Mouse (Mus musculus) monocyte, adult 5-6 weeks (primary cell): ENCODE measurements at regions not wholly inside any gene's neighbourhood (a gene's known extent, or its start where the extent isn't known, plus 50 kb on each side); places are given as distances from the start of the nearest gene placed in this dataset.

Experiments
- ATAC-seq: fragments of 153-309, 156-312 bp; replicated peaks from 2 replicates; pipeline ENCODE4 v1.8.0; 2017; ENCODE audit warnings: mild to moderate bottlenecking; ENCODE audit not compliant: low TSS enrichment, insufficient number of reproducible peaks, severe bottlenecking, poor library complexity, low FRiP score

DNA sequence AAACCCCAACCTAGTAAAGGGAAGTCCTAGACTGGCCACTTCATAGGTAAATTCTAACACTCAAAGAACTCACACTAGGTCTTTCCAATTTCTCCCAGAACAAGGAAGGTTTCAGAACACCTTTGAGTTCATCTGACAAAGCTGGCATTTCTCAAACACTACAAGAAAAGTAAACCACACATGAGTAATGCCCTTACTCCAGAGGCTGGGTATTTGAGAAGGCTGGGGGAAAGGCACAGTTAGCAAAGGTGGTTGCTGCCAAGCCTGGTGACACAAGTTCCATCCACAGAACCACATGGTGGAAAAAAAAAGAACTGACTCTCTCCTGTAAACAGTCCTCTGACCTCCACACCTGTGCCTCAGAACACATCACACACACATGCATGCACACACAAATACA is 111.9 kb upstream of the Ccnd1 start:
- ATAC-seq: no peak

DNA sequence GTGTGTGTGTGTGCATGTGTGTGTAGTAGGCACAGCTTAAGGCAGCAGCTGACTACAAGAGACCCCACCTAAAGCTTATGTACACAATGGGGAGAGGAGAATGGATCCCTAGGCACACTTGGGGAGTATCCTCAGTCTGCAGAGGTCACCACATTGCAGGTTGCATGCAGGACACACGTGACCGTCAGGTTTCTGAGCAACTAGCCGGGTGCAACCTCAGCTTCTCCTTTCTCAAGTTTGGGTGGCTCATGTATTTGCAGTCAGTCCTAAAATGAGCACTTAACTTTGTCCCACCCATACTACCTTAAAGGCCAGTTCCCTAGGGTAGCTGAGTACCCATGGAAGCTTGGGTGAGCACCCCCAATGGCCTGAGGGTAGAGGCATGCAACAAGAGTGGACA is 111.0 kb upstream of the Ccnd1 start:
- ATAC-seq: peak; percentile 45

DNA sequence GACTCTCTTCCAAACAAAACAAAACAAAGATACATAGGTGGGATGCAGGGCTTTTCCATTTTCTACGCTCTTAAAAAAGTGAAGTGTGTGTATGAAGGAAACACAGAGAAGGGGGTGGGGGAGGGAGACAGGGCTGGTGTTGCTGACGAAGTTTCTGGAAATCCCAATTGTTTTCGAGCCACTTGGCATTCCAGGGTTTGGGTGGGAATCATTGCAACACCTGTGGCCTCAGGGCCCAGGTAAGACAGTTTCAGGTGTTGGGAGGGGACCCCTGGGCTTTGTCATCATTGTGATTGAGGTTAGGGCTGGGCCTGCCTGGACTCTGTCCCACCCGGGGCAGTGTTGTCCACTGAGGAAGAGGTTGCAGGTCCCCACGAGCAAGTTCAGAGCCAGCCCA is 108.8 kb upstream of the Ccnd1 start:
- no peak for ATAC-seq

DNA sequence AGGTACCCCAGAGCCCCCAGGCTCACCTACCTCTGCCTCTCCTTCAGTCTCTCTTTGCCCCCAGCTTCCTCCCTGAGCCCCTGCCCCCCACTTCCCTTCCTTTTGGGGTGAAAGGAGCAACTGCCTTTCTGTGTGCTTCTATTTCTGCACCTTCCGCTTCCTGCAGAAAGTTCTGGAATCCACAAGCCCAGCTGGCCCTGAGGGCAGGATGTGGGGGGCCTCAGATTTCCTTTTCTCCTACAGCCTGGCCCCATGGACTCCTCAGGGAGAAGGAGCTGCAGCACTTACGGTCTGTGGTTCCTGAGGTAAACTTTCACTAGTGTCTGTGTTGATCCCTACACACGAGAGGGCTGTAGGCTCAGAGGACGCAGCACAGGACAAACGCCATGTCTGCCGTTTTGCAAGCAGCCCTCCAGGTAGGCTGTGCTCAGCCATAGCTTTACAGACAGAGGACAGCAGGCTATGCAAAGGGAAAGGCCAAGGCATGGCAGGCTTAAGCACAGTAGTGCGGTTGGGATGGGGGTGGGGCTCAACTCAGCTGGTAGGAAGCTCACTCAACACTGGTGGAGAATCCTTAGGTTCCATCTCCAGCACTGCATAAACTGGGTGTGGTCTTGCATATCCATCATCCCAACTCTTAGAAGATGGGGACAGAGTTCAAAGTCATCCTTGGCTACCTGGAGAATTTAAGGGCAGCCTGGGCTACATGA is 108.2 kb upstream of the Ccnd1 start:
- ATAC-seq: no peak

DNA sequence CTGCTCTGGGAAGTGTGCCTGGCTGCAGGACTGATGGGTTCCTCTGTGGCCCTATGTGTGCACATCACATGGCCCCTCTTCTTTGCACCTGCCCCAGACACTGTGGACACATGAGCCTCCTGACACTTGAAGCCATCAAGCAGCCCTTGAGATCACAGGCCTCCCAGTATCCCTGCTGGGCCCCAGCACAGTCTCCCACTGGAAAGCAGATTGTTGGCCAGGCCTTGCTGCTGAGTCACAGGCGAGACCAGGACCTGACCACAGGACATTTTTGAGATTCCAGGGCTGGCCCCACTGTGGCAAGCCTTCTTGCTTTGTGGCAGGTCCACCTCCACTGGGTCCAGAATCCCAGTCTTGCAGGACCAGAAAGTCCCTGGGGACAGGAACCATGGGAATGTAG is 105.5 kb upstream of the Ccnd1 start:
- no peak for ATAC-seq

DNA sequence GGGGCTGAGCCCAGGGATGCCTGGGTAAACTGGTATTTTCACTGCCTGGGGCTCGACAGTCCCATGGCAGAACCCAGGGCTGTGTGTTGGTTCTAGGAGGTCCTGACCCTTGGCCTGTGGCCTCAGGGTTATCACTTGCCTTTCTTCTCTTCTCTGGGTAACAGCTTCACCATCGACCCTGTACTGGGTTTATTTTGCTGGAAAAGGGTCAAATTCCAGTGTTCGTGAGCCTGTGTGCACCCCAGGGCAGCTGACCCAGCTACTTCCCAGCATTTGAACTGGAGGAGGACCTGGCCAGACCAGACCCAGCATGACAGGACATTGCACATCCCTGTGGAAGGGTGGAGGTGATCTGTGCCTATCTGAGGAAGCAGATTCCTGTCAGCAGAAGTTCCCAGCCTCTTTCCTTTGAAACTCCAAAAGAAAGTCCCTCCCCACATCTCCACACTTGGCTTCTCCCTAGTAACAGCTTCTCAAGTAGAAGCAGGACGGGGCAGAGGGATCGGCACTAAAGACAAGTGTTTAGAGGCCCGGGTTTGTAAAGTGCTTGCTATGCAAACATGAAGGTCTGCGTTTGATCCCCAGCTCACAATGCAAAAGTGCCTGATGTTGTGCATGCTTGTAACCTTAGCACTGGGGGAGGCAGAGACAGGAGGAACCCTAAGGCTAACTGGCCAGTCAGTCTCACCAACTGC is 103.9 kb upstream of the Ccnd1 start:
- ATAC-seq: no peak

DNA sequence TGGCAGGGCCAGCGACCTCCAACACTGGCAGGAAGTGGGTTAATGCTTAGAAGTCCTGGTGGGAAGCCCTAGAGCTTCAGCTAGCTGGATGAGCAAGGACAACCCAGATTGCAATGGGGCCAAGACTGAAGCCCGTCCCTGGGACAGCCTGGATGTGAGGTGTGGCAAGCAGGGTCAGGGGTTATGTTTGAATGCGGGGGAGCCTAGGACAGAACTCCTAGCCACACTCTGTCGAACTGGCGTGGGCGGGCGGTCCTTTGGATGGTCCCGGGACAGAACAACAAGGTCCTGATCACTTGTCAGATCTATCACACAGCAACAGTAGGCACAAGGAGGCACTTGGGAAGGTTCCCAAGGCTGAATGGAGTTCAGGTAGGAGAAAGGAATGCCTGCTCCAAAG is 101.1 kb upstream of the Ccnd1 start:
- no peak for ATAC-seq

DNA sequence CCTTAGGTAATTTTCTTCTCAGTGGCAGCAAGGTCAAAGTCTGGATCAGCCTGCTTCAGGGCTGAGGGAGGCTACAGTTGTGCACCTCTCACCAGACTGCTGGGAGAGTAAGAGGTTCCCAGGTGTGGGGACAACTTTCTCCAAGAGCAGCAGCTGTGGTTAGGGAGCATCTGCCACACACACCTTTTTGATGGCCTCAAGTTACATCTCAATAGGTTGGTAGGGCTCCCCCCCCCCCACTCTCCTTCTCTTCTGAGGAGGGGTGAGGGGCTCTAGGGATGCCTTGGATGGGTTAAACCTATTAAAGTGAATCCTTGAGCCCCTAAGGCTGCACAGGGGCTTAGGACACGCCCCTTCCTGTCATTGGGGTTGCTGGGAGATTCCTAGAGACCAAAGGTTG is 94.7 kb upstream of the Ccnd1 start:
- ATAC-seq: no peak

DNA sequence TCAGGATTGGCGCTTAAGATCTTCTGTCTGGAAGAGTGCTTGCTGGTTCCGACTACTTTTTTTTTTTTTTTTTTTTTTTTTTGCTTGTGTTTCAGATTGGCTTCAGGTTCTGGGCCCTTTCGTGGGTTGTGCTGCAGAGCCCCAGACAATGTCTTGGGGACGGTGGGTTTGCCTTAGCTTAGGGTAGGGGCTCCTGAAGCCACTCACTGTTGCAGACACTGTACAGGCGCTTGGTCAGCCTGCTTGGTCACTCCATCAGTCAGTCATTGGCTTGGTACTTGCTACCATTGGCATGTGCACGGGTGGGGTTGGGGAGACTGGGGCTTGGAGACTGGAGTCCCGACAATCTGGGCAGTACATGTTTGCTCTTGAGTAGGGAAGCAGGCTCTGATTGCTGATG is 91.5 kb upstream of the Ccnd1 start:
- ATAC-seq: no peak

DNA sequence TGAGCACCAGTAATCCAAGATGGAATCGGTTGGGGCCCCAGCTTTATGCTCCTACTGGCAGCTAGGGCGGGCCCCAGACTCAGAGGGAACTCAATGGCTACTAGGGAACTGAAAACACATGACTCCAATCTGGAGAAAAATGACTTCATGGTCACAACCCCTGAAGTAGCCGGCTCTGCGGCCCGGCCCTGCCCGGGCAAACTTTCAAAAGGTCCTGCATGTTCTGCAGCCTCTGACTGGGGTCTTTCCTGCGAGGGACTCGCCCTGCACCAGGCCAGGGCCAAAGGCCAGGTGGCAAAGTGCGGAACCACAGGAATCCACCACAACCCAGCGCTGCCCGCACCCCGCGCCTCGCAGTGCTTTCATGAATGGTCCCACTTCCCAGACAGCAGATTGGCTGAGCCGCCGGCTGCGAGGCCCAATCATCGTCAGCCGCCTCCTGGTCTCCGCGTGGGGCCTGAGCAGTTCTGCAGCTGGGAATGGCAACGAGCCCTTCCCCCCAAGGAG is 91.0 kb upstream of the Ccnd1 start:
- ATAC-seq: 0 out of 2 replicates have a peak, but pooled peaks have one; percentile 46

DNA sequence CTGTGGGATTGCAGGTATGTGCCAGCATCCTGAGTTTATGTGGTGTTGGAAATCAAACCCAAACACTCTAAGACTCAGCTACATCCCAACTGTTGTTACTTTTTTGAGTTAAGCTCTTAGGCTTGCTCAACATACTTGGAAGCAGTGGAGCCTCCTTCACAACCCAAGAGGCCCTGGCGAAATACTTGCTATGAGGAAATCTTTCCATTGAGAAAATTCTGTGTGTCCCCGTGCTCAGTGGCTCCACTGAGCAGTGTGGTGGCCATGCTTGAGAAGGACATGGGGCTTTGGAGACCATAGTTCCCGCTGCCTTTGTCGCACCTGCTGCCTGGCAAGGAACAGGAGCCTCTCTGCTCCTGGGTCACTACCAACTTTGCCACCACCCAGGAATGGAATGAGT is 89.9 kb upstream of the Ccnd1 start:
- ATAC-seq: peak; percentile 22; the same call in 1 of the 2 replicates

DNA sequence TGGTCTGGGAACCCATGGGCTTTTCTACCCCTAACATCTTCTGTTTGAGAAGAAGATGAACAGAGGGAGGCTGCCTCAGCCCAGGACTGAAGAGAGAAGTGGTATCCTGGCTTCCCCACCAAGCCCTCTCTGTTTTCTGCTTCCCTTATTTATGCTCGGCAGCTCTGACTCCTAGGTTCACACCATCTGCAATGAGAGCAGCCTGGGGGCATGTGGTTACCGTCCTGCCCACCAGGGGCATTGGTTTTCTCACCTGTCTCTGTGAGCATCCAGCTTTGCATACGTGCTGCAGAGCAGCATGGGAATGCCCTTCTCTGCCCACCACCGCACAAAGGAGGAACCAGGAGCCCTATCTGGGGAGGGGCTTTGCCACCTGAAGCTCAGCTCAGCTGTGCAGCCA is 89.4 kb upstream of the Ccnd1 start:
- ATAC-seq: 0 out of 2 replicates have a peak, but pooled peaks have one; percentile 28

DNA sequence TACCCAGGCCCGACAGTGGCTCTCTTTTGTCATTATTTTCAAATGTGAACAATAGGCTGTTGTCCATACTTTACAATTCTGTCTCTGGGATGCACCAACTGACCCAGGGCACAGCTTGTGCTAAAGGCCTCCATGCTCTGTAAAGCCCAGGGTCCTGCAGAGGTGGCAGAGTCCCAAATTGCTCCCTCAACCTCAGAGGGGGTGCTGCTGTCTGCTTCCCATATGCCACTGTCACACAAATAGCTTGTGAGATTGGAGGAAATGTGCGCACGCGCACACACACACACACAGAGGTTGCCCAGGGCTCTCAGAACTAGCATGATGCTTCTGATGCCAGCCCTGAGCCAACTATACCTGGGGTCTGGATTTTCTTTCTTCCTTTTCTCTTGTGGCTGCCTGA is 87.3 kb upstream of the Ccnd1 start:
- no peak for ATAC-seq

DNA sequence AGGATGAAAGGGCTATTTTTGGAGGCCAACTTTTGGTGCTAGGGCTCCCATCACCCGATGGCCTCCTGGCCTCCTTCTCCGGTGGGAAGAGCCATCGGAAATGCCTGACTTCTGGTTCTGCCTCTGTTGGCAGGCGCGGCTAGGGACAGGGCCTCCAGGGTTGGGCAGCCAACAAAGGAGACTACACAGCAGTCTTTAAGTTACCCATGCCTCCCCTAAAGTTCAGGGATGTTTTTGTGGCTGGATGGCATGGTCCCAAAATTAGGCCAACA is 86.2 kb upstream of the Ccnd1 start:
- no peak for ATAC-seq

DNA sequence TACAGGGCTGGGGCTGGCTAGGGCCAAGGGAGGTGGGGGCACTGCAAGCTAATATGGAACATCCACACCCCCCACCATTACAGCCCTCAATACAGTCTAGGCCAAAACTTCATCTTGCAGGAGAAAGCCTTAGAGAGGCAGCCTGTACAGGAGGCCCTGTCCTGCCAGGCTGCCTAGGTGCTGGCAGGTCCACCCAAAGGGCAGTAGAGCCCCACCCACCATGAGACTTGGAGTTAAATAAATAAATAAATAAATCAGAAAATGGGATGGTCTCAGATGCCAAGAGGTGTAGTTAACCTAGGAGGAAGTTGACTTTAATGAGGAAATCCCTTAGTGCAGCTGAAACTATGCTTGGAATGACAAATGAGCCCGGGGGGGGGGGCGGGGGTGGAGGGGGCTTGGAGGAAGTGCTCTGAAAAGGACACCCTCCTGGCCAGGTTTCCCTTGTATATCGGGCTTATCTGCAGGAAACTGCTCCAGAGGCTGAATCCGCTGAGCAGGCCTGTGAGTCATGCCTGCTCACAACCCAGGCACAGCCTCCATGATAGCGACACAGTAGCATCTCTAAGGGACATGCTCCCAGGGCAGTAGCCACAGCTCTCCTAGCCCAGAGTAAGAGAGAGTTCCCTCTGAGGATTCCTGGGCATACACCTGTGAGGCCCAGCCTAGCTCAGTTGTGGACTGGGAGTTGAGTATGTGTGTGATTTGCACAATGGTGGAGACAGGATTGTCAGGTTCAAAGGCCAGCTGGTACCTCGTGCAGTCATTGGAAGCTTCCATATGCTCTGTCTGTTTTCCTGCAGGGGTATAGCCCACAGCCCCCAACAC is 85.7 kb upstream of the Ccnd1 start:
- no peak for ATAC-seq

DNA sequence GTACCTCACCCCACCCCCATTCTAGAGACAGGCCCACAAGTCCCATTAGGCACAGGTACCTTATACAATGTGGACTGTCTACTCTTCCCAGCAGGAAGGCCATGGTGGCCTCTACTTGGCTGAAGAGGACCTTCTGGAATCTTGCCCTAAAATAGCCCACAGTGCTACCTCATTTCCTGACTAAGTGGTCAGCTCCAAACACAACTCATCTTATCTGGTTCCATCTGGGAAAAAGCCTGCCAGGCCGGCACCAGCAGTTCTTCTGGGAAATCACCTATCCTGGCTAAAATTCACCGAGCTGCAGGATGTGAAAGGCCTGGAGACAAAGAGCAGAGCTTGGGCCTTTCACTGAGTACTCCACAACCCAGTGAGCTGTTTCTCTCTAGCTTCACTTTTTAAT is 84.9 kb upstream of the Ccnd1 start:
- ATAC-seq: no peak

DNA sequence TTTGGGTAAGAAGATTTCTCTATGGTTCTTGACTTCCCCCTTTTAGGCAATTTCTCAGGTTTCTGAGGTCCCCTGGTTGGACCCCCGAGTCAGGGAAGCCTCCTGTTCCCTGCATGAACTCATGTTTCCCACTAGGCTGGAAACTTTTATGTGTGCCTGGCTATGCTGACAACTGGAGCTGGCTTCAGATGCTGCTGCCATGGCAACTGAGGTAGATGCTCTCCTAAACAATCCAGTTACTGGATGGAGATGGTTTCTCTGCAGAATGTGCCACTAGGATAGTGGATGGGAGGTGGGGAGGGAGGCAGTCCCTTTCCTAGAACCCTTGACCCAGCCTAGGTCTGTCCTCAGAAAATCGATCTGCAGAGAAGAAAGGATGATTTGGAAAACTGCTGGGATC is 79.4 kb upstream of the Ccnd1 start:
- ATAC-seq: no peak

DNA sequence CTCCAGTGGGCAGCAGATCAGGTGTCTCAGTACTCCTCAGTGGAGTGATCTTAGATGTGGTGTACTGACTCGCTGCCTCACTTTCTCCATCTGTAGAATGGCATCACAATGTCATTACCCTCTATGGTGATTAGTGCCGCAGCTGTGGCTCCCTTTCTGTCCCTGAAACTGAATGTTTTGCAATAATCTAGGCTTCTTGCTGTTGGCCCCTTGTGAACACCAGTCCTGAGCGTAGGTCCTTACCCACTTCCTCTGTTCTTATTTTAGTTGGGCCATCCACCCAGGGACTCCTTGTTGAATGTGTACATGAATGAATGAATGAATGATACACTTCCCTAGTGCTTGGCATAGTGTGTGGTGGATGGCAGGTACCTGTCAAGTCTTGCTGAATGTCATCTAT is 78.4 kb upstream of the Ccnd1 start:
- peak; percentile 53; the same call in 1 of the 2 replicates for ATAC-seq

DNA sequence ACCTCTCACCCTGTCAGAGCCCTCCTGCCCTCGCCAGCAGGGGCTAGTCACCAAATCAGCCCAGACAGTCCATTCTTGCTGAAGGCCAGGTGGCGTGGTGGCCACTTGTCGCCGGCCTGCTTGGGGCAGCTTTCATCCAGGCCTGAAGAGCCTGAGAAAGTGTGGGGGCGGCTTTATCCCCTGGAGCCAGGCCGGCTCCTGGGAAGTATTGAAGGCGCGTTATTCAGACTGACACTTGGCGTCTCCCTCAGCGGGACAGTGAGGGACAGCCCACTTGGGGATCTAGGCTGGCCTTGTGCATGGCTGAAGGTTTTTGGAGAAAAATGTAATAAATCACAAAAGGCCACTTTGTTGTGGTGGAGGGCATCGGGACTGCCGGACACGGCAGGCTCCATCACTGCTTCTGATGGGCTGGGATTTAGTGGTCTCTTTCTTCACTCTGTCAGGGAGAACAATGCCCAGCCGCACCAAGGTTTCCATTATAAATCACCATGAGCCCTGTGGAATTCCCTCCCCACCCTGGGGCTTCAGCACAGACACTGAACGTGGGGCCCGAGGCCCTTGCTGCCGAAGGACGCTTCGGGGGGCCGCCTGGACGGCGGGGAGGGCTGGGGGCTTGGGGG is 75.8 kb upstream of the Ccnd1 start:
- no peak for ATAC-seq
